Mouse (Mus musculus) neural tube, embryonic 10.5 days (tissue): ENCODE measurements around the gene Rhobtb3.
A peak's percentile ranks its signal among the peaks of the same experiment; 100 is the strongest.
"Not testable (repeated sequence)": the region's sequence is repeated elsewhere in the genome, so short reads cannot be mapped to it uniquely, and the experiment has no call there.

Experiments used
- DNase-seq: peaks from one replicate; pipeline ENCODE4 v3.0.0-alpha.2; 2017; ENCODE audit warnings: low spot score; ENCODE audit errors: extremely low spot score

Rhobtb3 gene

GRCm38 (mm10) chr13:75847027-75847426 lies 96.7 kb downstream of the Rhobtb3 start:
- DNase-seq: no peak

GRCm38 (mm10) chr13:75845519-75846166 lies 98.1 kb downstream of the Rhobtb3 start:
- peak; percentile 10 for DNase-seq

GRCm38 (mm10) chr13:75844833-75845518 lies 98.7 kb downstream of the Rhobtb3 start:
- peak; percentile 2 for DNase-seq

GRCm38 (mm10) chr13:75843993-75844683 lies 99.6 kb downstream of the Rhobtb3 start:
- DNase-seq: no peak

- no peak for DNase-seq
Observed at GRCm38 (mm10) chr13:75843331-75843730, 100.4 kb downstream of the Rhobtb3 start.

- DNase-seq: no peak
Observed at GRCm38 (mm10) chr13:75841950-75842349, 101.8 kb downstream of the Rhobtb3 start.

GRCm38 (mm10) chr13:75840752-75841285 lies 102.9 kb downstream of the Rhobtb3 start:
- no peak for DNase-seq

GRCm38 (mm10) chr13:75839719-75840481 lies 103.8 kb downstream of the Rhobtb3 start, which contains the start of gene Glrx:
Glrx (plus strand) TSS chr13:75839868.
- peak; percentile 65 for DNase-seq

GRCm38 (mm10) chr13:75838506-75838905 lies 105.2 kb downstream of the Rhobtb3 start:
- no peak for DNase-seq

GRCm38 (mm10) chr13:75835461-75835860 lies 108.3 kb downstream of the Rhobtb3 start:
- no peak for DNase-seq

GRCm38 (mm10) chr13:75833499-75833898 lies 110.2 kb downstream of the Rhobtb3 start:
- DNase-seq: no peak

- DNase-seq: no peak
Observed at GRCm38 (mm10) chr13:75832697-75833096, 111.0 kb downstream of the Rhobtb3 start.

GRCm38 (mm10) chr13:75831710-75832109 lies 112.0 kb downstream of the Rhobtb3 start:
- DNase-seq: no peak

- DNase-seq: no peak
Observed at GRCm38 (mm10) chr13:75830708-75831107, 113.0 kb downstream of the Rhobtb3 start.

- no peak for DNase-seq
Observed at GRCm38 (mm10) chr13:75825388-75825787, 118.3 kb downstream of the Rhobtb3 start.

GRCm38 (mm10) chr13:75824611-75825319 lies 119.0 kb downstream of the Rhobtb3 start:
- DNase-seq: no peak

- no peak for DNase-seq
Observed at GRCm38 (mm10) chr13:75823201-75823600, 120.5 kb downstream of the Rhobtb3 start.

- DNase-seq: not testable (repeated sequence)
Observed at GRCm38 (mm10) chr13:75822366-75822765, 121.4 kb downstream of the Rhobtb3 start.

GRCm38 (mm10) chr13:75819898-75820297 lies 123.8 kb downstream of the Rhobtb3 start:
- DNase-seq: no peak
